Mouse (Mus musculus) left cerebral cortex, postnatal 10 days (tissue): ENCODE results near the gene Dnajb1. TPM values are rescaled to one million over a fixed set of nuclear protein-coding genes. Genes with fewer than 3 reads are reported as not detected.
"Not testable (repeated sequence)": the region's sequence is repeated elsewhere in the genome, so short reads cannot be mapped to it uniquely, and the experiment has no call there.

Source experiments
- DNase-seq, 2 experiments: peaks; one replicate each; pipeline ENCODE4 v3.0.0; 2021 to 2022; ENCODE audit warnings: low spot score in 2 of 2, mixed read lengths in 1 of 2; ENCODE audit errors: extremely low spot score in 1 of 2
- intact Hi-C: fragments of 180-260 bp; cut with DNase I; formaldehyde crosslinking; loops from one replicate; pipeline ENCODE4 v1.15.1; 2025
- total RNA-seq, 2 experiments: library from RNA; stranded (reverse); gene quantifications; 2 replicates each; pipeline ENCODE4 v1.2.3; 2021

Gene Dnajb1
- total RNA-seq, 2 experiments from 2014 or later, result 35.9 to 36.3 TPM

GRCm38 (mm10) chr8:83575561-83576515 lies 32.2 kb upstream of the Dnajb1 start:
- DNase-seq, result peak; percentile 2 to 25
- intact Hi-C loops, result no loop called here

GRCm38 (mm10) chr8:83576516-83576895 lies 31.5 kb upstream of the Dnajb1 start:
- intact Hi-C loops, result no loop called here

GRCm38 (mm10) chr8:83576921-83577320 lies 31.1 kb upstream of the Dnajb1 start:
- DNase-seq, result peak in 1 of 2 experiments; percentile 23
- intact Hi-C loops, result no loop called here

More at GRCm38 (mm10) chr8:83576516-83576895, 31.5 kb upstream of the Dnajb1 start:
- no peak for DNase-seq

GRCm38 (mm10) chr8:83577384-83577791 lies 30.6 kb upstream of the Dnajb1 start:
- intact Hi-C loops, result no loop called here
- DNase-seq, result peak; percentile 3 to 37

- intact Hi-C loops, result no loop called here
- no peak for DNase-seq
Observed at GRCm38 (mm10) chr8:83578131-83579055, 29.6 kb upstream of the Dnajb1 start.

GRCm38 (mm10) chr8:83579676-83580075 lies 28.3 kb upstream of the Dnajb1 start:
- intact Hi-C loops, result no loop called here
- no peak for DNase-seq

GRCm38 (mm10) chr8:83580826-83581225 lies 27.2 kb upstream of the Dnajb1 start:
- DNase-seq, result no peak
- intact Hi-C loops, result no loop called here

- DNase-seq, result peak in 1 of 2 experiments; percentile 20
- intact Hi-C loops, result no loop called here
Observed at GRCm38 (mm10) chr8:83582226-83582625, 25.8 kb upstream of the Dnajb1 start.

- intact Hi-C loops, result no loop called here
- DNase-seq, result no peak
Observed at GRCm38 (mm10) chr8:83583236-83583635, 24.8 kb upstream of the Dnajb1 start.

GRCm38 (mm10) chr8:83584771-83585170 lies 23.2 kb upstream of the Dnajb1 start:
- DNase-seq, result no peak
- intact Hi-C loops, result no loop called here

GRCm38 (mm10) chr8:83585333-83585732 lies 22.7 kb upstream of the Dnajb1 start:
- DNase-seq, result no peak
- intact Hi-C loops, result no loop called here

GRCm38 (mm10) chr8:83587644-83588043 lies 20.3 kb upstream of the Dnajb1 start:
- DNase-seq, result no peak
- intact Hi-C loops, result no loop called here

- intact Hi-C loops, result no loop called here
Observed at GRCm38 (mm10) chr8:83588886-83589285, 19.1 kb upstream of the Dnajb1 start.

GRCm38 (mm10) chr8:83590488-83591023 lies 17.4 kb upstream of the Dnajb1 start:
- DNase-seq, result no peak
- intact Hi-C loops, result no loop called here

More at GRCm38 (mm10) chr8:83588886-83589285, 19.1 kb upstream of the Dnajb1 start:
- no peak for DNase-seq

- intact Hi-C loops, result no loop called here
- DNase-seq, result no peak
Observed at GRCm38 (mm10) chr8:83592682-83593081, 15.3 kb upstream of the Dnajb1 start.

- DNase-seq, result no peak
- intact Hi-C loops, result no loop called here
Observed at GRCm38 (mm10) chr8:83593325-83594166, 14.4 kb upstream of the Dnajb1 start.

- intact Hi-C loops, result no loop called here
- DNase-seq, result peak; percentile 98
Observed at GRCm38 (mm10) chr8:83594167-83595049, 13.6 kb upstream of the Dnajb1 start.

GRCm38 (mm10) chr8:83595050-83595345 lies 13.0 kb upstream of the Dnajb1 start:
- DNase-seq, intact Hi-C loops: not testable (repeated sequence)
